Mouse (Mus musculus) heart, adult 2 months (tissue): Measurements from ENCODE around the gene Klc4. TPM values are rescaled to one million over a fixed set of nuclear protein-coding genes. Genes with fewer than 3 reads are reported as not detected.
A peak's percentile ranks its signal among the peaks of the same experiment; 100 is the strongest.

Experiments used
- DNase-seq, 2 experiments: peaks; one replicate each; pipeline ENCODE4 v3.0.0; 2021
- H3K27ac ChIP-seq: fragments of 200-600 bp; 2 replicates; pipeline ENCODE4 v1.8.1; 2022
- H3K27me3 ChIP-seq: fragments of 200-500 bp; 2 replicates; pipeline ENCODE4 v1.6.1; 2012; ENCODE audit warnings: mild to moderate bottlenecking, low read length, inconsistent platforms, mixed read lengths; ENCODE audit not compliant: control insufficient read depth, insufficient read depth
- H3K36me3 ChIP-seq: fragments of 200-500 bp; 2 replicates; pipeline ENCODE4 v1.6.1; 2012; ENCODE audit warnings: low read length, inconsistent platforms; ENCODE audit not compliant: control insufficient read depth, insufficient read depth
- H3K4me1 ChIP-seq: fragments of 200-500 bp; 2 replicates; pipeline ENCODE4 v1.6.1; 2011; ENCODE audit warnings: low read length; ENCODE audit not compliant: control insufficient read depth, insufficient read depth
- H3K4me3 ChIP-seq: fragments of 200-600 bp; 2 replicates; pipeline ENCODE4 v1.8.1; 2022
- H3K79me2 ChIP-seq: fragments of 200-500 bp; replicated peaks from 2 replicates; pipeline ENCODE4 v1.6.1; 2012; ENCODE audit warnings: mild to moderate bottlenecking, inconsistent platforms, low read length, moderate library complexity, mixed read lengths; ENCODE audit not compliant: control insufficient read depth, insufficient read depth
- H3K9ac ChIP-seq: fragments of 200-500 bp; 2 replicates; pipeline ENCODE4 v1.6.1; 2012; ENCODE audit warnings: low read depth, mild to moderate bottlenecking, control low read depth, inconsistent platforms, low read length, mixed read lengths
- CTCF ChIP-seq: fragments of 200-600 bp; IDR thresholded peaks from 2 replicates; pipeline ENCODE4 v1.8.1; 2022; ENCODE audit warnings: antibody characterized with exemption, mild to moderate bottlenecking, moderate library complexity
- EP300 ChIP-seq: fragments of 200-500 bp; IDR thresholded peaks from 2 replicates; pipeline ENCODE4 v1.6.1; 2011; ENCODE audit warnings: low read depth, low read length, control low read depth; ENCODE audit not compliant: insufficient read depth
- POLR2A ChIP-seq: fragments of 200-500 bp; IDR thresholded peaks from 2 replicates; pipeline ENCODE4 v1.6.1; 2011; ENCODE audit warnings: mild to moderate bottlenecking, low read depth, low read length, control low read depth; ENCODE audit not compliant: insufficient read depth
- WGBS: fragments of 180-500 bp; shearing (Covaris S2); methylation state at CpG from one replicate; pipeline ENCODE4 v1.1.7; 2018; 5-methylcytosine and 5-hydroxymethylcytosine counted together
- intact Hi-C: fragments of 180-260 bp; cut with DNase I; formaldehyde crosslinking; loops from one replicate; pipeline ENCODE4 v1.15.1; 2025
- polyA plus RNA-seq: library from polyadenylated mRNA; depleted of rRNA; stranded (reverse); fragments of >200 nt; gene quantifications from 2 replicates; pipeline ENCODE4 v1.2.3, GENCODE M21; 2012
- total RNA-seq, 2 experiments: library from RNA; stranded (reverse); gene quantifications; 2 replicates each; pipeline ENCODE4 v1.2.3; 2021

The Klc4 gene
- total and polyA plus RNA-seq, 3 experiments = 20.9 to 25.7 (median 23.5) TPM

- H3K4me1 ChIP-seq = peaks cover 6% of the 10 kb centered on the region
- no peak overlapping the region for H3K27ac ChIP-seq
- H3K9ac ChIP-seq = no peak overlapping the region
- no peaks in the 10 kb centered on the region for H3K79me2 ChIP-seq
- no peaks in the 10 kb centered on the region for H3K27me3 ChIP-seq
- WGBS = 79% methylated on average over 11 of the region's 11 CpGs
- H3K36me3 ChIP-seq = no peaks in the 10 kb centered on the region
- H3K4me3 ChIP-seq = no peak overlapping the region
- TF ChIP-seq EP300 = no peak
- no peak for TF ChIP-seq CTCF
- no peak for TF ChIP-seq POLR2A
- DNase-seq = no peak
- intact Hi-C loops = no loop called here
Measured at GRCm38 (mm10) chr17:46622269-46622668, 23.6 kb downstream of the Klc4 start.

GRCm38 (mm10) chr17:46621324-46621723 is 24.5 kb downstream of the Klc4 start:
- Histone ChIP-seq H3K27me3 (no peaks in the 10 kb centered on the region), H3K79me2 (no peaks in the 10 kb centered on the region), H3K27ac (peak overlapping the region; percentile 7), H3K36me3 (no peaks in the 10 kb centered on the region), H3K4me3 (no peak overlapping the region), H3K4me1 (peaks cover 6% of the 10 kb centered on the region), H3K9ac (peak overlapping the region; percentile 11; the same call in 1 of the 2 replicates)
- peak; percentile 50 to 53 for DNase-seq
- 8% methylated on average over 15 of the region's 15 CpGs for WGBS
- TF ChIP-seq EP300 = 0 out of 2 replicates have a peak, but pooled peaks have one; percentile 5
- TF ChIP-seq POLR2A = no peak
- intact Hi-C loops = no loop called here

GRCm38 (mm10) chr17:46619683-46620357 is 26.0 kb downstream of the Klc4 start:
- peaks cover 6% of the 10 kb centered on the region for H3K4me1 ChIP-seq
- no peak overlapping the region for H3K9ac ChIP-seq
- intact Hi-C loops = no loop called here
- H3K79me2 ChIP-seq = no peaks in the 10 kb centered on the region
- H3K27me3 ChIP-seq = no peaks in the 10 kb centered on the region
- H3K4me3 ChIP-seq = no peak overlapping the region
- no peak for TF ChIP-seq EP300
- DNase-seq = no peak
- 74% methylated on average over 16 of the region's 16 CpGs for WGBS
- H3K36me3 ChIP-seq = no peaks in the 10 kb centered on the region
- H3K27ac ChIP-seq = no peak overlapping the region

- H3K4me3 ChIP-seq = no peak overlapping the region
- no peaks in the 10 kb centered on the region for H3K36me3 ChIP-seq
- intact Hi-C loops = no loop called here
- H3K27me3 ChIP-seq = no peaks in the 10 kb centered on the region
- TF ChIP-seq EP300 (no peak), CTCF (no peak), POLR2A (no peak)
- 68% methylated on average over 27 of the region's 27 CpGs for WGBS
- no peak for DNase-seq
- no peak overlapping the region for H3K27ac ChIP-seq
- H3K79me2 ChIP-seq = no peaks in the 10 kb centered on the region
- no peak overlapping the region for H3K9ac ChIP-seq
- H3K4me1 ChIP-seq = peaks cover 6% of the 10 kb centered on the region
Measured at GRCm38 (mm10) chr17:46618769-46619682, 26.8 kb downstream of the Klc4 start.

- no peak overlapping the region for H3K9ac ChIP-seq
- no peak for DNase-seq
- WGBS = 31% methylated on average over 6 of the region's 6 CpGs
- H3K27ac ChIP-seq = no peak overlapping the region
- H3K4me1 ChIP-seq = peaks cover 5% of the 10 kb centered on the region
- no peak for TF ChIP-seq EP300
- TF ChIP-seq CTCF = no peak
- TF ChIP-seq POLR2A = no peak
- H3K79me2 ChIP-seq = no peaks in the 10 kb centered on the region
- no peak overlapping the region for H3K4me3 ChIP-seq
- intact Hi-C loops = no loop called here
- no peaks in the 10 kb centered on the region for H3K36me3 ChIP-seq
- no peaks in the 10 kb centered on the region for H3K27me3 ChIP-seq
Measured at GRCm38 (mm10) chr17:46618394-46618768, 27.4 kb downstream of the Klc4 start.

- Histone ChIP-seq H3K36me3 (no peaks in the 10 kb centered on the region), H3K4me3 (no peak overlapping the region), H3K79me2 (no peaks in the 10 kb centered on the region), H3K4me1 (peaks cover 5% of the 10 kb centered on the region), H3K27ac (no peak overlapping the region), H3K27me3 (no peaks in the 10 kb centered on the region), H3K9ac (no peak overlapping the region)
- WGBS = 68% methylated on average over 12 of the region's 12 CpGs
- intact Hi-C loops = no loop called here
- TF ChIP-seq EP300 = no peak
- no peak for TF ChIP-seq CTCF
- TF ChIP-seq POLR2A = no peak
- DNase-seq = no peak
Measured at GRCm38 (mm10) chr17:46617799-46618198, 28.0 kb downstream of the Klc4 start.
